Mouse (Mus musculus): ENCODE results near the gene Il12a. TPM values are rescaled to one million over a fixed set of nuclear protein-coding genes. Genes with fewer than 3 reads are reported as not detected.
A peak's percentile ranks its signal among the peaks of the same experiment; 100 is the strongest.
"Not testable (repeated sequence)": the region's sequence is repeated elsewhere in the genome, so short reads cannot be mapped to it uniquely, and the experiment has no call there.

The Il12a gene
- polyA plus RNA-seq, 1 experiment, result 7.3 TPM

GRCm38 (mm10) chr3:68719229-68719819 is 28.9 kb downstream of the Il12a start:
- Histone ChIP-seq H3K27me3 (ENCODE audit: control insufficient read depth, insufficient read depth, low read length) (no peaks in the 10 kb centered on the region), H3K4me1 (ENCODE audit: control insufficient read depth, insufficient read depth, insufficient read length) (peaks cover 4% of the 10 kb centered on the region; the same call in 1 of the 2 replicates), H3K4me3 (ENCODE audit: extremely low read depth, insufficient read depth, insufficient read length) (no peak overlapping the region), H3K27ac (ENCODE audit: insufficient read depth, low read length) (no peak overlapping the region), H3K36me3 (ENCODE audit: control insufficient read depth, insufficient read depth, low read length) (no peaks in the 10 kb centered on the region)
- no peak for DNase-seq (ENCODE audit: low read depth in 1 of 2, low spot score in 2 of 2)
- WGBS, result 54% methylated on average over 8 of the region's 8 CpGs
- TF ChIP-seq POLR2A (IDR thresholded peaks at IDR 0.05; ENCODE audit: low read depth, low read length) (no peak), CTCF (IDR thresholded peaks at IDR 0.05; ENCODE audit: extremely low read depth, insufficient read depth, insufficient read length, insufficient replicate concordance) (no peak)

- peak in 1 of 2 experiments; percentile 36 for DNase-seq (ENCODE audit: low read depth in 1 of 2, low spot score in 2 of 2)
- Histone ChIP-seq H3K4me3 (ENCODE audit: extremely low read depth, insufficient read depth, insufficient read length) (no peak overlapping the region), H3K4me1 (ENCODE audit: control insufficient read depth, insufficient read depth, insufficient read length) (peaks cover 4% of the 10 kb centered on the region; the same call in 1 of the 2 replicates), H3K27ac (ENCODE audit: insufficient read depth, low read length) (no peak overlapping the region), H3K36me3 (ENCODE audit: control insufficient read depth, insufficient read depth, low read length) (no peaks in the 10 kb centered on the region), H3K27me3 (ENCODE audit: control insufficient read depth, insufficient read depth, low read length) (no peaks in the 10 kb centered on the region)
- TF ChIP-seq POLR2A (IDR thresholded peaks at IDR 0.05; ENCODE audit: low read depth, low read length) (no peak), CTCF (IDR thresholded peaks at IDR 0.05; ENCODE audit: extremely low read depth, insufficient read depth, insufficient read length, insufficient replicate concordance) (peak; percentile 71; the same call in 1 of the 2 replicates)
- WGBS, result 50% methylated on average over 13 of the region's 13 CpGs
Observed at GRCm38 (mm10) chr3:68720258-68720657, 29.8 kb downstream of the Il12a start.

DNA sequence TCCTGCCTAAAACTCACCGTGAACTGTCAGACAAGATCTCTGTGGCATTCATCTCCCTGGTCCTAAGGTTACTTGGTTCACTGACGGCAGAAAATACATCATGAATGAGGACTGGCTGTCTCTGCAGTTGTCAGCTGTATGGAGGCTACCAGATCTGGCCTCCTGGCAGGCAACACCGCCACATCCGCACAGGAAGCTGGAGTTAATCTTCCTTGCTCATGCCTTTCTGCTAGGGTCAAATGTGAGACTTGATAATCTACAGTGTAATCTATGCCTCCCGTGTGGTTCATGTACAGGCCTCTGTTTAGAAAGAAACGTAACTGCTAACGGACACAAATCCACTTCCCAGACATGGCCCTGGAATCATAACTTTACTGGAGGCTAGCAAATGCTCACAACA is 51.5 kb downstream of the Il12a start:
- TF ChIP-seq POLR2A (IDR thresholded peaks at IDR 0.05; ENCODE audit: low read depth, low read length) (no peak), CTCF (IDR thresholded peaks at IDR 0.05; ENCODE audit: extremely low read depth, insufficient read depth, insufficient read length, insufficient replicate concordance) (no peak)
- H3K4me3 ChIP-seq (ENCODE audit: extremely low read depth, insufficient read depth, insufficient read length), result no peak overlapping the region
- no peaks in the 10 kb centered on the region for H3K4me1 ChIP-seq (ENCODE audit: control insufficient read depth, insufficient read depth, insufficient read length)
- no peak for DNase-seq (ENCODE audit: low read depth in 1 of 2, low spot score in 2 of 2)
- no peaks in the 10 kb centered on the region for H3K27me3 ChIP-seq (ENCODE audit: control insufficient read depth, insufficient read depth, low read length)
- 78% methylated on average over 7 of the region's 7 CpGs for WGBS
- H3K36me3 ChIP-seq (ENCODE audit: control insufficient read depth, insufficient read depth, low read length), result no peaks in the 10 kb centered on the region
- H3K27ac ChIP-seq (ENCODE audit: insufficient read depth, low read length), result no peak overlapping the region

DNA sequence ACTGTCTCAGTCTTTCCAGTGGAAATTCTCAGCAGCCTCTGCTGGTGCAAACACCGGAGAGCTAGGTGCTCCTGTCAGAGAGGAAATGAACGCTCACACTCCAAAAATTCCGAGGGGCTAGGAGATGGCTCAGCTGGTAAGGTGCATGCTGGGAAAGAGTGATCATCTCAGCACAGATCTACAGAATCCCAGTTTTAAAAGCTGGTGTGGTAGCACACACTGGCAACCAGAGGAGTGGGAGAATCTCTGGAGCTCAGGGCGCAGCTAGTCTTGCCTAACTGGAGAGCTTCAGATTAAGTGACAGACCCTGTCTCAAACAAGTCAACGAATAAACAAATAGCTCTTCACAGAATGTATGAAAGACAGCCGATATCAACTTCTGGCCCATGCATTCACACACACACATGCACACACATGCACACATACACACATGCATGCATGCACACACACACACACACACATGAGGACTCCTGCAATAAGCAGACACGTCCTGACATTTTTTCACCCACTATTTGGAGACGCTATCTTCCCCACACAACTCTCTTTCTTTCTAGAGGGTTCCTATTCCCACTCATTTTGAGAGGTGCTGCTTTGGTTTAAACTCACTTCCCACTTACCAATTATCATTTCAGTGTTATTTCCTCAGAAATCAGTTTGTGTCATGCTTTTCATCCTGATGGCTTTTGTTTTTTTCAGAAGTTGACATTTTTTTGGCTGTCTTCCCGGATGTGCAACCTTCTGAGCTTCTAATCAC is 52.5 kb downstream of the Il12a start:
- no peak overlapping the region for H3K4me3 ChIP-seq (ENCODE audit: extremely low read depth, insufficient read depth, insufficient read length)
- no peak for DNase-seq (ENCODE audit: low read depth in 1 of 2, low spot score in 2 of 2)
- no peak for TF ChIP-seq POLR2A (IDR thresholded peaks at IDR 0.05; ENCODE audit: low read depth, low read length)
- TF ChIP-seq CTCF (IDR thresholded peaks at IDR 0.05; ENCODE audit: extremely low read depth, insufficient read depth, insufficient read length, insufficient replicate concordance), result no peak
- H3K4me1 ChIP-seq (ENCODE audit: control insufficient read depth, insufficient read depth, insufficient read length), result no peaks in the 10 kb centered on the region
- no peak overlapping the region for H3K27ac ChIP-seq (ENCODE audit: insufficient read depth, low read length)
- no peaks in the 10 kb centered on the region for H3K36me3 ChIP-seq (ENCODE audit: control insufficient read depth, insufficient read depth, low read length)
- no peaks in the 10 kb centered on the region for H3K27me3 ChIP-seq (ENCODE audit: control insufficient read depth, insufficient read depth, low read length)
- WGBS, result 83% methylated on average over 9 of the region's 9 CpGs

DNA sequence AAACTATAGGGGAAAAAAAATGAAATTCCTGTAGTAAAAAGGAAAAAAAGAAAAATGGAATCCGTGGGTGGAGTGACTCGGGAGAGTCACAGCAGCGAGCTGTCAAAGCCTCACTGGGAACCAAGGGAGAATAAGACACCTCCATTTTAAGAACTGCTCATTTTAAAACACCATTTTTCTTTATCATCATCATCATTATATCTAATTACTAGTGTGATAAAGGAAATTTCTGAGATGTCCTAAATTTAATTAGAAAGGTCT is 53.0 kb downstream of the Il12a start:
- Histone ChIP-seq H3K4me3 (ENCODE audit: extremely low read depth, insufficient read depth, insufficient read length) (no peak overlapping the region), H3K36me3 (ENCODE audit: control insufficient read depth, insufficient read depth, low read length) (no peaks in the 10 kb centered on the region), H3K4me1 (ENCODE audit: control insufficient read depth, insufficient read depth, insufficient read length) (no peaks in the 10 kb centered on the region), H3K27me3 (ENCODE audit: control insufficient read depth, insufficient read depth, low read length) (no peaks in the 10 kb centered on the region), H3K27ac (ENCODE audit: insufficient read depth, low read length) (no peak overlapping the region)
- no peak for DNase-seq (ENCODE audit: low read depth in 1 of 2, low spot score in 2 of 2)
- TF ChIP-seq CTCF (IDR thresholded peaks at IDR 0.05; ENCODE audit: extremely low read depth, insufficient read depth, insufficient read length, insufficient replicate concordance), result no peak
- TF ChIP-seq POLR2A (IDR thresholded peaks at IDR 0.05; ENCODE audit: low read depth, low read length), result no peak
- WGBS, result 77% methylated on average over 3 of the region's 3 CpGs

GRCm38 (mm10) chr3:68744162-68744561 is 53.7 kb downstream of the Il12a start:
- no peak for DNase-seq (ENCODE audit: low read depth in 1 of 2, low spot score in 2 of 2)
- H3K27me3 ChIP-seq (ENCODE audit: control insufficient read depth, insufficient read depth, low read length), result no peaks in the 10 kb centered on the region
- H3K4me3 ChIP-seq (ENCODE audit: extremely low read depth, insufficient read depth, insufficient read length), result no peak overlapping the region
- TF ChIP-seq CTCF (IDR thresholded peaks at IDR 0.05; ENCODE audit: extremely low read depth, insufficient read depth, insufficient read length, insufficient replicate concordance) (no peak), POLR2A (IDR thresholded peaks at IDR 0.05; ENCODE audit: low read depth, low read length) (no peak)
- H3K36me3 ChIP-seq (ENCODE audit: control insufficient read depth, insufficient read depth, low read length), result no peaks in the 10 kb centered on the region
- H3K4me1 ChIP-seq (ENCODE audit: control insufficient read depth, insufficient read depth, insufficient read length), result no peaks in the 10 kb centered on the region
- H3K27ac ChIP-seq (ENCODE audit: insufficient read depth, low read length), result no peak overlapping the region
- 42% methylated on average over 1 of the region's 1 CpGs for WGBS

- TF ChIP-seq POLR2A (IDR thresholded peaks at IDR 0.05; ENCODE audit: low read depth, low read length) (no peak), CTCF (IDR thresholded peaks at IDR 0.05; ENCODE audit: extremely low read depth, insufficient read depth, insufficient read length, insufficient replicate concordance) (no peak)
- Histone ChIP-seq H3K27ac (ENCODE audit: insufficient read depth, low read length) (no peak overlapping the region), H3K4me3 (ENCODE audit: extremely low read depth, insufficient read depth, insufficient read length) (no peak overlapping the region), H3K27me3 (ENCODE audit: control insufficient read depth, insufficient read depth, low read length) (no peaks in the 10 kb centered on the region), H3K36me3 (ENCODE audit: control insufficient read depth, insufficient read depth, low read length) (no peaks in the 10 kb centered on the region), H3K4me1 (ENCODE audit: control insufficient read depth, insufficient read depth, insufficient read length) (no peaks in the 10 kb centered on the region)
- WGBS, result 88% methylated on average over 5 of the region's 5 CpGs
- no peak for DNase-seq (ENCODE audit: low read depth in 1 of 2, low spot score in 2 of 2)
Observed at GRCm38 (mm10) chr3:68745033-68745432, 54.6 kb downstream of the Il12a start.

GRCm38 (mm10) chr3:68746282-68746681 is 55.8 kb downstream of the Il12a start:
- not testable (repeated sequence) for H3K36me3 ChIP-seq (ENCODE audit: control insufficient read depth, insufficient read depth, low read length); H3K27me3 ChIP-seq (ENCODE audit: control insufficient read depth, insufficient read depth, low read length); H3K4me3 ChIP-seq (ENCODE audit: extremely low read depth, insufficient read depth, insufficient read length); H3K4me1 ChIP-seq (ENCODE audit: control insufficient read depth, insufficient read depth, insufficient read length); DNase-seq (ENCODE audit: low read depth in 1 of 2, low spot score in 2 of 2); H3K27ac ChIP-seq (ENCODE audit: insufficient read depth, low read length)
- WGBS, result 88% methylated on average over 4 of the region's 4 CpGs

Data from spleen, adult 2 months (tissue).